Mouse (Mus musculus) cerebellum, postnatal 14 days (tissue): Measurements from ENCODE around the gene Kmt5c.

Experiments
- DNase-seq, 2 experiments: peaks; one replicate each; pipeline ENCODE4 v3.0.0; 2021; ENCODE audit warnings: mixed read lengths in 2 of 2

Kmt5c gene

DNA sequence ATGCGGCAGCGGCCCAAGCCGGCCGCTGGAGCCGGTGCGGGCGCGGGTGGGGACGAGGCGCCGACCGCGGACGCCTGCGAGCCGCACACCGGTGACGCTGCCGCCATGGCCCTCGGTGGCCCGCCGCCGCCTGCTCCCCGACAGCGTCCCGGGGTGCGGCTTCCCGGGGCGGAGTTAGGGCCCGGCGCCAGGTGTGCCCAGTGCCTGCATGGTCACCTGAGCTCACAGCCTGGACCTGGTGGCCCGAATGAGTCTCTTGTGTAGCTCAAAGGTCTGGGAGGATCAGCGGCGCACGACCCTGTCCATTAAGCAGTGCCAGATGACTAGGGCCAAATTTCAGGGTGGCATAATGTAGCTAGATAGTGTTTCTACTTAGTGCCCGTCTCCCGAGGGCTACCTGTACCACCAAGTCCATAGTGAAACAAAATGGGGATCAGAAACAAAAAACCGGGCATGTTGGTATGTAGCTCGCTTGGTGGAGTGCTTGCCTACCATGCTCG lies 49.6 kb downstream of the Kmt5c start, which contains the start of gene Tmem238:
TSS of gene Tmem238 (minus strand) at position 221 of the 500 bp plus-strand sequence.
- peak; percentile 74 to 79 for DNase-seq

DNA sequence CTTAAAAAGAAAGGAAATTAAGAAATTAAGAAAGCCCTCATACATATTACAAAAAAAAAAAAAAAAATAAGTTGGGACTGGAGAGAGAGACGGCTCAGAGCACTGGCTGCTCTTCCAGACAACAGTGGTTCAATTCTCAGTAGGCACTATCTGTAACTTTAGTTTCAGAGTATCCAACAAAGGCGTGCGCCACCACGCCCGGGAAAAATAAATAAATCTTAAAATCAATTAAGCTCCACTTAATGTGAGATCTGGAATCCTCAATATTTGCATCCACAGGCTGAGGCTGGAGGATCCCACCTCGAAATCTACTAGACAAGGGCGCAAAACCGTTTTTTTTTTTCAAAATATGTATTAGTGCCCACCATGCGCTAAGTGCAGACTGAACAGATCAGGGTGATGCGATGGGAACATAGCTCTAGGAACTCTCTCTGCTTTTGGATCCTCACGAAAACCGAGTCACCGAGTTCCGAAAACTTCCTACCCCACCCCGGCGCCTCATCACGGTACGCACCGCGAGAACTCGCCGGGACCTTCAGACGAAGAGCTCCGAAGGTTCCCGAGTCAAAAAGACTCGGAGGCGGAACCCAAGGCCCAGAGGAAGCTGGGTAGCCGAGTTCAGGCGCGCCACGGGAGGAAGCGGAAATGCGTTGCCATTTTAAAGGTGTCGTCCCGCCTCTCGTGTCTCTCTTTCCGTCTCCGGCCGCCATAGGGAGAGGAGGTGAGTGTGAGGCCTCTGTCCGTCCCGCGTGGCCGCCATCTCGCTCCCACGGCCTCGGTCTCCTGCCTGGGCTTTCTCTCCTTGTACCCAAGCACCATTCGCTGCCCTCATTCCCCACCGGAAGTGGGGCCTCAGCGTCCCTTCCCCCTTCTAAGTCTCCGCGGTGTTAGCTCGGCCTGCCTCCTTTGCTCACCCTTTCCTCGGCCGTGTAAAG lies 52.6 kb downstream of the Kmt5c start, which contains the start of gene Rpl28:
TSS of gene Rpl28 (plus strand) at position 597 of the 935 bp plus-strand sequence.
- peak; percentile 95 to 96 for DNase-seq

DNA sequence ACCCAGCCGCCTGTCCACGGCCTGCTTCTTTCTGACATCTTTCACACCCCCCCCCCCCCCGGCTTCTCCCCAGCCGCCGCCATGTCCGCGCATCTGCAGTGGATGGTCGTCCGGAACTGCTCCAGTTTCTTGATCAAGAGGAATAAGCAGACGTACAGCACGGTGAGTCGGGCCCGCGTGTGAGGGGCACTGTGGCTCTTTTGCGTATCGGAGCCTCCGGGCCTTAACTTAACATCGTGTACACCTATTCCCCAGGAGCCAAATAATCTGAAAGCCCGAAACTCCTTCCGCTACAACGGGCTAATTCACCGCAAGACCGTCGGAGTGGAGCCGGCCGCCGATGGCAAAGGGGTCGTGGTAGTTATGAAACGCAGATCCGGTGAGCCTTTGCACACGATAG lies 53.3 kb downstream of the Kmt5c start:
- peak in 1 of 2 experiments; percentile 26 for DNase-seq

DNA sequence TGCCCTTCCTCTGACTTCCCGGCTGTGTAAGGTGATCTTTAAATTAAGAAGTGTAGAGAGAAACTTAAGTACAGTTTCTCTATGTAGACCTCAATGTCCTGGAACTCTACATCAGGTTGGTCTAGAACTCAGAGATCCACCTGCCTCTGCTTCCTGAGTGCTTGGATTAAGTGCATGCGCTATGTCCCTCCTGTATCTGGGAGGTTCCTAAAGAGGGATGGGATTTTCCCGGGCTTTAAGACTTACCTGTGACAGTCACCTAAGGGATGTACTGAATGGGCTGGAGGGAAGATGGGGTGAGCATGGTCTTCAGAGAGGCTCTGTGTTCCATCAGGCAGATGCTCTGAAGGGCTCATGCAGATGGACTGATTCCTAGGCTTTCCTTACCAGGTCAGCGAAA lies 53.8 kb downstream of the Kmt5c start:
- no peak for DNase-seq

DNA sequence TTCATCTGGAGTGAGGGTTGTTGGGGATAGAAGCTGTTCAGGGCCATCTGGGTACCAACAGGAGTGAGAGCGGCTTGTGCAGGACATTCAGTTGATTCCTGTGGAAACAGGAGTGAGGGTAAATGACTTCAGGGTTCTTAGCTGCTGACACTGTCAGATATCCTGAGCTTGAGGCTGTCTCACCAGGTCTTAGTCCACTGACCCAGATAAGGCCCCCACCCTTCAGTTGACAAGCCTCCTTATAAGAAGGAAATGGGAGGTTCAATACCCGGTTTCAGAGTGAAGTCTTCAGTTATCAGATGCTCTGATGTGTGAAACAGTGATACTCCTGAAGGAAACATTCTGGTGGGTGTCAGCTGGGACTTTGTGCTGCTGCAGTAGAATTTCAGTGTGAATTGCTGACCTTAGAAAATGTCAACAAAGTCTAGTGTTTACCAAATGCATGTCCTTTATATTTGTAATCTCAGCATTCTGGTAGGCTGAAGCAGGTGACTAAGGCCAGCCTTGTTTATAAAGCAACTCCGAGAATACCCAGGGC lies 54.8 kb downstream of the Kmt5c start:
- DNase-seq, result no peak

DNA sequence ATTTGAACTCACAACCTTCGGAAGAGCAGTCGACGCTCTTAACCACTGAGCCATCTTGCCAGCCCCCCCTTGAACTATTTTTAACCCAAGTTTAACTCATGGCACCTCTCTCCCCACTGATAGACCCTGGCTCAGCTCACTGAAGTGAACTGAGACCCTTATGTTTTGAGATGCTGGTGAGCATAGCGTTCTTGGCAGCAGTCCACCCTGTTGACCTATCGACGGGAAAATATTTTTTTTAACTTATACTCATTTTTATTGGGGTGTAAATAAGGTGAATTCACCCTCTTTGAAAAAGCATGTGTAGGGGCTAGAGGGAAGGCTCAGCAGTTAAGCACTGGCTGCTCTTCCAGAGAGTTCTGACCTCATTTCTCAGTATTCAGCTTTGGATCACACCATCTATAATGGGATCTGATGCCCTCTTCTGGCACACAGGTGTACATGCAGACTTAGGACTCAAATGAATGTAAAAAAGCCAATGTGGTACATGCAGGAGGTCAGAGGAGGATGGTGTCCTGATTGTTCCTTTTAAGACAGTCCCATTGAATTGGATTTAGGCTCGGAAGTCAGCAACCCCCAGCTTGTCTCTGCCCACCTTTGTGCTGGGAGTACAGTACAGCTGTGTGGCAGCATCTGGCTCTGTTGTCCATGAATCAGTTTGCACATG lies 56.0 kb downstream of the Kmt5c start:
- peak; percentile 53 to 59 for DNase-seq
